Comparison of ENCODE assay signal across 11 mouse cellular contexts in genomic region chr12:83303221-83303620, GRCm38 (mm10).
DNase-seq lines count a peak whose midpoint lies in the region; ATAC-seq and TF ChIP-seq lines count a peak whose summit lies in the region.
"Had no signal": no experiment of that assay in that cellular context is flagged by ENCODE, and none has a peak within 500 bp of the region (broad histone marks: within the 10 kb centered on the region; RNA-seq: fewer than 3 reads in every experiment).

No protein-coding gene starts in this region.

- intact Hi-C loops in heart, adult 2 months (cut with DNase I): no loop called here
- intact Hi-C loops in heart, postnatal 25 days (cut with DNase I): no loop called here

- H3K4me2 ChIP-seq in midbrain, embryonic 16.5 days (ENCODE audit: low read length): no peak overlapping the region
- H3K4me2 ChIP-seq: intestine, embryonic 15.5 days had no signal

- no peak for TF ChIP-seq EP300 in heart, adult 2 months (IDR thresholded peaks at IDR 0.05; ENCODE audit: insufficient read depth, low read depth, low read length)

- H3K27ac ChIP-seq in heart, adult 2 months: peak overlapping the region; percentile 12; the same call in 1 of the 2 replicates
- peak overlapping the region; percentile 74 for H3K27ac ChIP-seq in forebrain, embryonic 10.5 days
- H3K27ac ChIP-seq in midbrain, embryonic 16.5 days (ENCODE audit: low read length): peak overlapping the region; percentile 68
- H3K27ac ChIP-seq: intestine, embryonic 15.5 days had no signal

- H3K36me3 ChIP-seq in heart, adult 2 months (ENCODE audit: control insufficient read depth, insufficient read depth, low read length): no peaks in the 10 kb centered on the region
- no peaks in the 10 kb centered on the region for H3K36me3 ChIP-seq in forebrain, embryonic 10.5 days (replicated peaks)
- H3K36me3 ChIP-seq in midbrain, embryonic 16.5 days (ENCODE audit: control insufficient read depth, insufficient read depth, low read length): no peaks in the 10 kb centered on the region
- H3K36me3 ChIP-seq: intestine, embryonic 15.5 days had no signal

- 0 out of 2 replicates have a peak, but pooled peaks have one; percentile 13 for ATAC-seq in midbrain, embryonic 16.5 days

- no peak overlapping the region for H3K9ac ChIP-seq in heart, adult 2 months (ENCODE audit: low read depth, low read length)
- peak overlapping the region; percentile 8; the same call in 1 of the 2 replicates for H3K9ac ChIP-seq in midbrain, embryonic 16.5 days (ENCODE audit: low read depth, low read length)
- H3K9ac ChIP-seq: intestine, embryonic 15.5 days had no signal

- no peak overlapping the region for H3K4me3 ChIP-seq in heart, adult 2 months
- no peak overlapping the region for H3K4me3 ChIP-seq in forebrain, embryonic 10.5 days
- H3K4me3 ChIP-seq in midbrain, embryonic 16.5 days (ENCODE audit: low read depth, low read length): no peak overlapping the region
- H3K4me3 ChIP-seq: intestine, embryonic 15.5 days had no signal

- no peak for TF ChIP-seq POLR2A in heart, adult 2 months (IDR thresholded peaks at IDR 0.05; ENCODE audit: insufficient read depth, low read depth, low read length)

- H3K9me3 ChIP-seq in forebrain, embryonic 10.5 days: no peaks in the 10 kb centered on the region
- H3K9me3 ChIP-seq in midbrain, embryonic 16.5 days (replicated peaks; ENCODE audit: control insufficient read depth, low read length, poor library complexity, severe bottlenecking): no peaks in the 10 kb centered on the region
- H3K9me3 ChIP-seq: intestine, embryonic 15.5 days had no signal

- WGBS in heart, adult 2 months: 60% methylated on average over 6 of the region's 6 CpGs
- WGBS in forebrain, embryonic 10.5 days: 57% methylated on average over 6 of the region's 6 CpGs
- 55% methylated on average over 6 of the region's 6 CpGs for WGBS in midbrain, embryonic 16.5 days

- TF ChIP-seq CTCF in heart, adult 2 months (IDR thresholded peaks at IDR 0.05): no peak

- no peaks in the 10 kb centered on the region for H3K79me2 ChIP-seq in heart, adult 2 months (replicated peaks; ENCODE audit: control insufficient read depth, insufficient read depth, low read length)

- DNase-seq in heart, adult 2 months: peak in 1 of 2 experiments; percentile 6
- DNase-seq in heart, postnatal 25 days (ENCODE audit: low spot score): no peak
- no peak for DNase-seq in forebrain, embryonic 10.5 days (ENCODE audit: extremely low spot score, low spot score)
- peak; percentile 21 for DNase-seq in heart, postnatal 4 days
- no peak for DNase-seq in frontal cortex, postnatal 25 days (ENCODE audit: low spot score in 2 of 2)
- no peak for DNase-seq in lung, postnatal 25 days (ENCODE audit: low spot score)
- no peak for DNase-seq in kidney, postnatal 14 days
- DNase-seq: embryo, embryonic 11 days; liver had no signal

- H3K4me1 ChIP-seq in heart, adult 2 months (ENCODE audit: control insufficient read depth, insufficient read depth, low read length): peaks cover 6% of the 10 kb centered on the region; the same call in 1 of the 2 replicates
- peaks cover 27% of the 10 kb centered on the region for H3K4me1 ChIP-seq in forebrain, embryonic 10.5 days
- peaks cover 20% of the 10 kb centered on the region for H3K4me1 ChIP-seq in midbrain, embryonic 16.5 days (ENCODE audit: control insufficient read depth, insufficient read depth, low read length)

- no peaks in the 10 kb centered on the region for H3K27me3 ChIP-seq in heart, adult 2 months (ENCODE audit: control insufficient read depth, insufficient read depth, low read length)
- H3K27me3 ChIP-seq in forebrain, embryonic 10.5 days (ENCODE audit: poor library complexity, severe bottlenecking): no peaks in the 10 kb centered on the region; the same call in 1 of the 2 replicates
- no peaks in the 10 kb centered on the region for H3K27me3 ChIP-seq in midbrain, embryonic 16.5 days (ENCODE audit: control insufficient read depth, insufficient read depth, low read depth, low read length)
- H3K27me3 ChIP-seq: intestine, embryonic 15.5 days had no signal

Comparison
In these comparisons a context has a peak if more than half of its experiments do, and no peak if none do; other contexts are left out.
1. H3K27ac ChIP-seq: peak in every context shown above with its lines; median percentile 74 in forebrain, embryonic 10.5 days; 68 in midbrain, embryonic 16.5 days; 12 in heart, adult 2 months.